Mouse (Mus musculus) CH12.LX (cell line): ENCODE measurements at regions not wholly inside any gene's neighbourhood (a gene's known extent, or its start where the extent isn't known, plus 50 kb on each side); places are given as distances from the start of the nearest gene placed in this dataset.

ENCODE experiments used
- DNase-seq: peaks from one replicate; pipeline ENCODE4 v3.0.0-alpha.2; 2013; ENCODE audit errors: extremely low read depth
- H3K27ac ChIP-seq: 2 replicates; pipeline ENCODE4 v1.5.1; 2012; ENCODE audit warnings: low read depth, mild to moderate bottlenecking, control low read depth, moderate library complexity; ENCODE audit not compliant: insufficient read depth
- H3K27me3 ChIP-seq: replicated peaks from 2 replicates; pipeline ENCODE3; 2012; ENCODE audit warnings: inconsistent platforms
- H3K36me3 ChIP-seq, 2 experiments: replicated peaks in 1 of 2; 2 replicates each; pipeline versions ENCODE3 to v1.6.1; 2012; ENCODE audit warnings: inconsistent platforms in 1 of 2, low read length in 1 of 2, mild to moderate bottlenecking in 1 of 2, mixed read lengths in 1 of 2, moderate library complexity in 1 of 2; ENCODE audit not compliant: control insufficient read depth in 1 of 2, insufficient read depth in 1 of 2
- H3K4me1 ChIP-seq, 2 experiments: 2 replicates each; pipeline ENCODE4 v1.6.1; 2012; ENCODE audit warnings: inconsistent platforms in 1 of 2, moderate library complexity in 1 of 2; ENCODE audit not compliant: insufficient read depth in 2 of 2, control insufficient read depth in 1 of 2
- H3K4me2 ChIP-seq: 2 replicates; pipeline ENCODE4 v1.6.1; 2012; ENCODE audit warnings: low read depth, mild to moderate bottlenecking, control low read depth; ENCODE audit not compliant: poor library complexity, insufficient read depth, severe bottlenecking
- H3K4me3 ChIP-seq, 3 experiments: fragments of 150-350 bp in 1 of 3; sonication (generic) in 1 of 3; replicated peaks in 1 of 3; 2 replicates each; pipeline versions ENCODE3 to v1.5.1; 2011 to 2012; ENCODE audit warnings: low read depth in 2 of 3, low read length in 2 of 3, mild to moderate bottlenecking in 2 of 3, moderate library complexity in 2 of 3, control low read depth in 1 of 3, improper control_type of control experiment in 1 of 3, inconsistent platforms in 1 of 3, mixed read lengths in 1 of 3; ENCODE audit not compliant: poor library complexity in 1 of 3
- H3K79me2 ChIP-seq: replicated peaks from 2 replicates; pipeline ENCODE4 v1.6.1; 2012; ENCODE audit warnings: mild to moderate bottlenecking, moderate library complexity; ENCODE audit not compliant: control insufficient read depth, poor library complexity, insufficient read depth, severe bottlenecking; ENCODE audit errors: extremely low read depth
- H3K9ac ChIP-seq: 2 replicates; pipeline ENCODE4 v1.6.1; 2012; ENCODE audit warnings: low read depth, mild to moderate bottlenecking, control low read depth, moderate library complexity; ENCODE audit not compliant: insufficient read depth
- H3K9me3 ChIP-seq: replicated peaks from 2 replicates; pipeline ENCODE3; 2012; ENCODE audit warnings: low read length, inconsistent platforms, mixed read lengths
- CHD1 ChIP-seq: IDR thresholded peaks from 2 replicates; pipeline ENCODE4 v1.6.1; 2012; ENCODE audit warnings: low read depth, low read length, improper control_type of control experiment, inconsistent platforms
- E2F4 ChIP-seq: IDR thresholded peaks from 2 replicates; pipeline ENCODE4 v1.6.1; 2011; ENCODE audit warnings: low read depth, low read length, improper control_type of control experiment; ENCODE audit not compliant: insufficient replicate concordance
- ETS1 ChIP-seq: conservative IDR thresholded peaks from 2 replicates; pipeline ENCODE4 v1.6.1; 2012; ENCODE audit warnings: low read depth, mild to moderate bottlenecking, inconsistent platforms, low read length, improper control_type of control experiment, moderate library complexity
- GABPA ChIP-seq: IDR thresholded peaks from 2 replicates; pipeline ENCODE4 v1.6.1; 2012; ENCODE audit warnings: low read depth, low read length, improper control_type of control experiment, inconsistent platforms; ENCODE audit not compliant: insufficient replicate concordance
- JUN ChIP-seq: IDR thresholded peaks from 2 replicates; pipeline ENCODE4 v1.6.1; 2011; ENCODE audit warnings: low read depth, mild to moderate bottlenecking, low read length, improper control_type of control experiment, moderate library complexity; ENCODE audit not compliant: insufficient read depth
- JUND ChIP-seq: conservative IDR thresholded peaks from 2 replicates; pipeline ENCODE4 v1.6.1; 2011; ENCODE audit warnings: low read depth, low read length, improper control_type of control experiment
- MAX ChIP-seq: IDR thresholded peaks from 2 replicates; pipeline ENCODE4 v1.6.1; 2011; ENCODE audit warnings: low read length, improper control_type of control experiment
- MAZ ChIP-seq: IDR thresholded peaks from 2 replicates; pipeline ENCODE4 v1.6.1; 2012; ENCODE audit warnings: low read depth, mild to moderate bottlenecking, inconsistent platforms, low read length, improper control_type of control experiment, moderate library complexity
- MEF2A ChIP-seq: IDR thresholded peaks from 2 replicates; pipeline ENCODE4 v1.6.1; 2014; ENCODE audit warnings: low read depth, mild to moderate bottlenecking, inconsistent platforms, low read length, improper control_type of control experiment, borderline replicate concordance
- MYC ChIP-seq: IDR thresholded peaks from 2 replicates; pipeline ENCODE4 v1.6.1; 2011; ENCODE audit warnings: low read depth, mild to moderate bottlenecking, improper control_type of control experiment, low read length
- NRF1 ChIP-seq: IDR thresholded peaks from 2 replicates; pipeline ENCODE4 v1.6.1; 2014; ENCODE audit warnings: low read depth, mild to moderate bottlenecking, inconsistent platforms, low read length, improper control_type of control experiment, moderate library complexity
- PAX5 ChIP-seq: IDR thresholded peaks from 2 replicates; pipeline ENCODE4 v1.6.1; 2012; ENCODE audit warnings: low read length, inconsistent platforms, mixed read lengths
- POLR2A ChIP-seq: IDR thresholded peaks from 2 replicates; pipeline ENCODE4 v1.6.1; 2011; ENCODE audit warnings: low read depth, mild to moderate bottlenecking, improper control_type of control experiment, low read length
- POLR2AphosphoS2 ChIP-seq: IDR thresholded peaks from 2 replicates; pipeline ENCODE4 v1.6.1; 2011; ENCODE audit warnings: low read depth, low read length, improper control_type of control experiment
- RAD21 ChIP-seq: IDR thresholded peaks from 2 replicates; pipeline ENCODE4 v1.6.1; 2011; ENCODE audit warnings: low read depth, mild to moderate bottlenecking, low read length, improper control_type of control experiment, moderate library complexity
- RCOR1 ChIP-seq: conservative IDR thresholded peaks from 2 replicates; pipeline ENCODE4 v1.6.1; 2012; ENCODE audit warnings: low read depth, mild to moderate bottlenecking, inconsistent platforms, low read length, improper control_type of control experiment
- SIN3A ChIP-seq: IDR thresholded peaks from 2 replicates; pipeline ENCODE4 v1.6.1; 2012; ENCODE audit warnings: low read length, improper control_type of control experiment, inconsistent platforms
- TBP ChIP-seq: conservative IDR thresholded peaks from 2 replicates; pipeline ENCODE4 v1.6.1; 2011; ENCODE audit warnings: low read depth, low read length, improper control_type of control experiment
- TCF12 ChIP-seq: IDR thresholded peaks from 2 replicates; pipeline ENCODE4 v1.6.1; 2014; ENCODE audit warnings: low read depth, mild to moderate bottlenecking, inconsistent platforms, low read length, improper control_type of control experiment
- UBTF ChIP-seq: IDR thresholded peaks from 2 replicates; pipeline ENCODE4 v1.6.1; 2012; ENCODE audit warnings: low read depth, mild to moderate bottlenecking, inconsistent platforms, low read length, improper control_type of control experiment, moderate library complexity
- USF1 ChIP-seq: IDR thresholded peaks from 2 replicates; pipeline ENCODE4 v1.6.1; 2014; ENCODE audit warnings: low read depth, mild to moderate bottlenecking, inconsistent platforms, low read length, improper control_type of control experiment
- ZC3H11A ChIP-seq: IDR thresholded peaks from 2 replicates; pipeline ENCODE4 v1.6.1; 2012; ENCODE audit warnings: low read depth, mild to moderate bottlenecking, inconsistent platforms, low read length, improper control_type of control experiment
- ZKSCAN1 ChIP-seq: IDR thresholded peaks from 2 replicates; pipeline ENCODE4 v1.6.1; 2012; ENCODE audit warnings: low read depth, inconsistent platforms, low read length, improper control_type of control experiment, borderline replicate concordance
- ZMIZ1 ChIP-seq: IDR thresholded peaks from 2 replicates; pipeline ENCODE4 v1.6.1; 2012; ENCODE audit warnings: low read depth, mild to moderate bottlenecking, inconsistent platforms, low read length, improper control_type of control experiment
- dilution Hi-C: fragments of 300-500 bp; cut with MboI; formaldehyde crosslinking; loops from 2 replicates; pipeline ENCODE4 v1.14.3; 2020; ENCODE audit warnings: low sequenced_read_pairs; ENCODE audit not compliant: extremely low pct_unique_long_range_greater_than_20kb, extremely low pct_ligation_motif_present
- in situ Hi-C: fragments of 300-500 bp; cut with MboI; formaldehyde crosslinking; loops from 3 replicates; pipeline ENCODE4 v1.14.3; 2019; ENCODE audit warnings: low sequenced_read_pairs, low pct_ligation_motif_present, low pct_unique_long_range_greater_than_20kb, mixed read lengths

- in situ Hi-C loops, result no loop called here
- no peak for DNase-seq
- Histone ChIP-seq H3K9ac (no peak overlapping the region), H3K4me1 (no peaks in the 10 kb centered on the region), H3K27me3 (no peaks in the 10 kb centered on the region), H3K27ac (no peak overlapping the region), H3K79me2 (no peaks in the 10 kb centered on the region)
- no peak for TF ChIP-seq RAD21
- TF ChIP-seq ZC3H11A, result no peak
- no peak for TF ChIP-seq POLR2AphosphoS2
- no peak for TF ChIP-seq PAX5
- no peak for TF ChIP-seq ZKSCAN1
- no peak for TF ChIP-seq JUN
- no peak for TF ChIP-seq ZMIZ1
- TF ChIP-seq CHD1, result no peak
- TF ChIP-seq MYC, result no peak
- no peak for TF ChIP-seq USF1
- no peak for TF ChIP-seq JUND
- TF ChIP-seq ETS1, result no peak
- TF ChIP-seq, all 38 proteins: peak for 0
- H3K36me3 ChIP-seq, result no peaks in the 10 kb centered on the region
- no peaks in the 10 kb centered on the region for H3K9me3 ChIP-seq
- dilution Hi-C loops, result no loop called here
- no peak overlapping the region for H3K4me3 ChIP-seq
- no peak overlapping the region for H3K4me2 ChIP-seq
These were observed 176.5 kb upstream of the Htr2a start for GRCm38 (mm10) chr14:74464027-74464682.

DNA sequence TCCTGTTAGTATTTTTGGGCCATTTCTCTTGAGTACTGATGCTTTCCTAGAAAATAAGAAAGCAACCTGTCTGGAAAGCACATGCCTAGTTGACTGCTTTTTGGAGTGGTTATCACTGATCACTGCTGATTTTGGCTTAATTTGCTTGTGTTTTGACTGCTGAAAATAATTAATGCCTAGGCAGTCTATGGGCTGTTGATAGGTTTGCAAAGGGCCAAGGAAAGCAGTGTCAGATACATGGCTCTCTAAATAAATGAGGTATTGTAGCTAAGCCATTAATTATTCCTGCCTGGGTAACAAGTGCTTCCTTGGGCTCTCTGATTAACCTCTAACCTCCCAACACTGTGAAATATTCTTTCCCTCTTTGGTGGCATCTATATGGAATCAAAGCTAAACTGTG is 145.1 kb upstream of the Htr2a start:
- H3K4me3 ChIP-seq, result no peak overlapping the region
- in situ Hi-C loops, result no loop called here
- DNase-seq, result no peak

More for the DNA sequence above, 145.1 kb upstream of the Htr2a start:
- Histone ChIP-seq H3K4me2 (no peak overlapping the region), H3K27ac (no peak overlapping the region), H3K9me3 (no peaks in the 10 kb centered on the region), H3K79me2 (no peaks in the 10 kb centered on the region), H3K4me1 (no peaks in the 10 kb centered on the region; a peak in 1 of 4 replicates), H3K36me3 (no peaks in the 10 kb centered on the region), H3K9ac (no peak overlapping the region), H3K27me3 (no peaks in the 10 kb centered on the region)
- dilution Hi-C loops, result no loop called here
- TF ChIP-seq UBTF, result no peak
- TF ChIP-seq RCOR1, result no peak
- TF ChIP-seq POLR2A, result no peak
- TF ChIP-seq MEF2A, result no peak
- no peak for TF ChIP-seq ETS1
- no peak for TF ChIP-seq TCF12
- no peak for TF ChIP-seq E2F4
- TF ChIP-seq SIN3A, result no peak
- no peak for TF ChIP-seq MYC
- TF ChIP-seq PAX5, result no peak
- no peak for TF ChIP-seq JUN
- TF ChIP-seq NRF1, result no peak
- TF ChIP-seq ZC3H11A, result no peak
- TF ChIP-seq TBP, result no peak
- TF ChIP-seq MAX, result no peak
- TF ChIP-seq GABPA, result no peak
- TF ChIP-seq MAZ, result no peak
